Mouse (Mus musculus) midbrain, embryonic 15.5 days (tissue): ENCODE results near the gene Otud5. TPM values are rescaled to one million over a fixed set of nuclear protein-coding genes. Genes with fewer than 3 reads are reported as not detected.
A peak's percentile ranks its signal among the peaks of the same experiment; 100 is the strongest.
"Not testable (repeated sequence)": the region's sequence is repeated elsewhere in the genome, so short reads cannot be mapped to it uniquely, and the experiment has no call there.

Source experiments
- ATAC-seq: fragments of 200-750 bp; cut with Nextera tagmentation; replicated peaks from 2 replicates; pipeline ENCODE4 v1.8.0; 2017; ENCODE audit warnings: moderate TSS enrichment
- H3K27ac ChIP-seq: fragments of 300-500 bp; sonication (generic); 2 replicates; pipeline ENCODE4 v1.5.1; 2015; ENCODE audit warnings: mild to moderate bottlenecking, inconsistent platforms
- H3K27me3 ChIP-seq: fragments of 300-500 bp; sonication (generic); replicated peaks from 2 replicates; pipeline ENCODE4 v1.6.1; 2015; ENCODE audit warnings: inconsistent platforms
- H3K36me3 ChIP-seq: fragments of 300-500 bp; sonication (generic); replicated peaks from 2 replicates; pipeline ENCODE4 v1.6.1; 2015; ENCODE audit warnings: inconsistent platforms
- H3K4me1 ChIP-seq: fragments of 300-500 bp; sonication (generic); 2 replicates; pipeline ENCODE4 v1.6.1; 2015; ENCODE audit warnings: inconsistent platforms
- H3K4me2 ChIP-seq: fragments of 300-500 bp; sonication (generic); 2 replicates; pipeline ENCODE4 v1.6.1; 2015; ENCODE audit warnings: inconsistent platforms, mild to moderate bottlenecking, moderate library complexity
- H3K4me3 ChIP-seq: fragments of 300-500 bp; sonication (generic); 2 replicates; pipeline ENCODE4 v1.5.1; 2015; ENCODE audit warnings: mild to moderate bottlenecking, inconsistent platforms
- H3K9ac ChIP-seq: fragments of 300-500 bp; sonication (generic); 2 replicates; pipeline ENCODE4 v1.6.1; 2015; ENCODE audit warnings: mild to moderate bottlenecking, inconsistent platforms
- H3K9me3 ChIP-seq: fragments of 300-500 bp; sonication (generic); 2 replicates; pipeline ENCODE4 v1.6.1; 2016; ENCODE audit warnings: inconsistent platforms
- WGBS: fragments of 180-500 bp; shearing (Covaris S2); methylation state at CpG from one replicate; pipeline ENCODE4 v1.1.7; 2015; ENCODE audit warnings: mixed read lengths; 5-methylcytosine and 5-hydroxymethylcytosine counted together
- polyA plus RNA-seq: library from polyadenylated mRNA; unstranded; fragments of >200 nt; fragmentation: Nextera tagmentation; extraction: Ambion mirVana; gene quantifications from 2 replicates; pipeline ENCODE4 v1.2.1, GENCODE M21; 2015

Otud5 gene
- 49.1 and 53.2 TPM in 2 replicates for polyA plus RNA-seq

DNA sequence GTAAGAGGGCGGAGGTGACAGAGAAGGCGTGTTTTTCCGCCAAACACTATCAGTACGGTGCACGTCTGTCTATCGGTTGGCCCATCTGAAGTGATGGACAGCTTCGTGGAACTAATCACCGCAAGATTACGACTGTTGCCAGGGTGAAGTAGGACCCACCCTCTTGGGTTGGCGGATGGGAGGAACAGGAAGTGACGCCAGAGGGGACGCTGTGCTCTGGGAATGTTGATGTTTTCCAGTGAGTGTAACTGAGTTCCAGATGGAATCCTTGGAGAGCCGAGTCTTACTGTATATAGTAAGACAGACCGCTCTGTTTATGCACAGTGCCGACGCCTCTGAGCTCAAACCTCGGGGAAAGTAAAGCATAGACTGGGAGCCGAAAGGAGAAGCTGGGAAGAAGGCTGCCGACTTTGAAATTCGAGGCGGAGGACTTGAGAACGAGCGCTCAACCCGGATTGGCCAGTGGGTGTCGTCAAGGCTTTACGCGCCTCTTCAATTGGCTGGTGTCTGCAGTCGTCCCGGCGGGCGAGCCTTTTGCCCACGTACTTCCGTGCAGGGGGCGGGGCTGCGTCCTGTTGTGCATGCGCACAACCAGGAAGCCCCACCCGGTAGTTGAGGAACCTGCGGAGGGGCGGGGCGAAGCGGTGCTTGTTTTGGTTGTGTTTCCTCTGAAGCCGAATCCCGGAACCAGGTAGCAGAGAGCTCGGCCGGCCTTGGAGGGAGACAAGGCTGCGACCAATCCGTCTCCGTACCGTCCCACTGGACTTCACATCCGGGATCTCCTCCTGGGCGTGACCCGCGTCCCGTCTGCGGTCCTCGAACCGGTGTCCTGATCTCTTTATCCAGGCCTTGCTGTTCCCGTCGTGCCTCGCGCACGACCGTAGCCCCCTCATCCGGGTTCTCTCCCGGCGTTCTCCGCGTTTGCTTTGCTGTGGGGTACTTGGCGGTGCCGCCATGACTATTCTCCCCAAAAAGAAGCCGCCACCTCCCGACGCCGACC, at the start of gene Otud5:
Gene Otud5, plus strand, starts transcription at position 202 of the 1,000 bp plus-strand sequence.
- Histone ChIP-seq H3K27me3 (no peaks in the 10 kb centered on the region), H3K9me3 (no peaks in the 10 kb centered on the region), H3K36me3 (no peaks in the 10 kb centered on the region), H3K4me3 (peak within 1 kb of the TSS; percentile 77), H3K4me2 (peak within 1 kb of the TSS; percentile 64), H3K4me1 (peaks cover 30% of the 10 kb centered on the region), H3K9ac (peak within 1 kb of the TSS; percentile 75), H3K27ac (peak within 1 kb of the TSS; percentile 91)
- 18% methylated on average over 73 of the region's 74 CpGs for WGBS
- ATAC-seq = peak; percentile 98

DNA sequence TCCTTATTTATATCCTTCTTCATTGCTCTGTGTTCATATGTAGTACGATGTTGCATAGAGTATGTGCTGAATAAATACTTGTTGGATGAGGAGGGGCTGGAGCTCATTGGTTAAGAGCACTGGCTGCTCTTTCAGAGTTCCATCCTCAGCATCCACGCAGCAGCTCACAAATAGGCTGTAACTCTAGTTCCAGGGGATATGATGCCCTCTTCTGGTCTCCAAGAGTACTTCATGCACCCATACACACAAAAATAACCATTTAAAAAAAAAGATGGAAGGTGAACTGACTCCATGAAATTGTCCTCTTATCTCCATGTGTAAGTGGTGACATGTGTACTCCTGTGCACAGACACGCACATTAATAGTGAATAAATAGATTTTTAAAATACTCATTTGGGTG, 47.8 kb upstream of the Otud5 start:
- Histone ChIP-seq H3K9me3 (no peaks in the 10 kb centered on the region), H3K4me2 (no peak overlapping the region), H3K27me3 (no peaks in the 10 kb centered on the region), H3K27ac (no peak overlapping the region), H3K4me1 (peaks cover 9% of the 10 kb centered on the region), H3K36me3 (no peaks in the 10 kb centered on the region), H3K9ac (no peak overlapping the region), H3K4me3 (no peak overlapping the region)
- 56% methylated on average over 3 of the region's 3 CpGs for WGBS
- ATAC-seq = no peak

DNA sequence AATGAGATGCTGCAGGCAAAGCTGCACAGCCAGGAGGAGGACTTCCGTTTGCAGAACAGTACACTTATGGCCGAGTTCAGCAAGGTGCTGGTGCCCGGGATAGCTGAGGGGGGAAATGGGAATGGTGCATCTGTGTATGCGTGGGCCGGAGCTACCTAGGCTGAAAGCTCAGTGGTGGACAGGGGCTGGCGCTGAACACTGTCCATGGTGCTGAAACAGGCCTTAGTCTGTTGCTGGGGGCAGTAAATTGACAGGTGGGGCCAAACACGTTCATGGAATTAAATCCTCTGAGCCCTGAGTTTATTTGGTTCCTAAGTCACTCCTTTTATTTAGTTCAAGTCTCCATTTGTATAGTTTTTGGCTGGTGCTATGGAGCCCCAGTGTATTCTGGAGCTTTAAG, 46.1 kb upstream of the Otud5 start:
- H3K9me3 ChIP-seq = no peaks in the 10 kb centered on the region
- 38% methylated on average over 7 of the region's 7 CpGs for WGBS

DNA sequence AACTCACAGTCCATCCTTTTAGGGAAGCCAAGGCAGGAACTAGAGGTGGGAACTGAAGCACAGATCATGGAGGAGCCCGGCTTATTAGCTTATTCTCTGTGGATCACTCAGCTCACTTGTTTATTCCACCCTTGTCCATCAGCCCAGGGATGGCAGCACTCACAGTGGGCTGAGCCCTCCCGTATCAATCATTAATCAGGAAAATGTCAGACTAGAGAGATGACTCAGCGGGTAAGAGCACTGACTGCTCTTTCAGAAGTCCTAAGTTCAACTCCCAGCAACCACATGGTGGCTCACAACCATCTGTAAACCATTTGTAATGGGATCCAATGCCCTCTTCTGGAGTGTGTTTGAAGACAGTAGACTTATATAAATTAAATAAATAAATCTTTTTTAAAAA, 43.8 kb upstream of the Otud5 start:
- Histone ChIP-seq H3K4me3 (no peak overlapping the region), H3K36me3 (no peaks in the 10 kb centered on the region; the same call in 1 of the 2 replicates), H3K27ac (no peak overlapping the region), H3K9me3 (no peaks in the 10 kb centered on the region), H3K27me3 (no peaks in the 10 kb centered on the region), H3K9ac (no peak overlapping the region), H3K4me2 (no peak overlapping the region), H3K4me1 (no peaks in the 10 kb centered on the region)
- no peak for ATAC-seq
- 87% methylated on average over 3 of the region's 3 CpGs for WGBS

More for the DNA sequence above, 46.1 kb upstream of the Otud5 start:
- H3K4me3 ChIP-seq = no peak overlapping the region
- H3K27ac ChIP-seq = no peak overlapping the region
- H3K4me1 ChIP-seq = peaks cover 9% of the 10 kb centered on the region
- no peak overlapping the region for H3K4me2 ChIP-seq
- H3K9ac ChIP-seq = no peak overlapping the region
- no peaks in the 10 kb centered on the region; the same call in 1 of the 2 replicates for H3K36me3 ChIP-seq
- no peaks in the 10 kb centered on the region for H3K27me3 ChIP-seq
- ATAC-seq = no peak

DNA sequence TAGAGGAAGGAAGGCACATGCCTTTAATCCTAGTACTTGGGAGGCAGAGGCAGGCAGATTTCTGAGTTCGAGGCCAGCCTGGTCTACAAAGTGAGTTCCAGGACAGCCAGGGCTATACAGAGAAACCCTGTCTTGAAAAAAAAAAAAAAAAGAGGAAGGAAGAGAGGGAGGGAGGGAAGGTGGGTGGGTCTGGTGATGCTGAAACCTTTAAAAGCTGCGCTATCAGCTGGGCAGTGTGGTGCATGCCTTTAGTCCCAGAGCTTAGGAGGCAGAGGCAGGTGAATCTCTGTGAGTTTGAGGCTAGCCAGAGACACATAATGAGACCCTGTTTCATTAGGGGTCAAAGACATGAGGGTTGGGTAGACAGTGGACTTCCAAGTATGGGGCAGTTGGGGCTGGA, 39.0 kb upstream of the Otud5 start:
- not testable (repeated sequence) for H3K4me3 ChIP-seq, H3K9ac ChIP-seq, H3K9me3 ChIP-seq, ATAC-seq, H3K36me3 ChIP-seq, H3K27me3 ChIP-seq, H3K4me2 ChIP-seq, H3K27ac ChIP-seq, H3K4me1 ChIP-seq
- 93% methylated on average over 2 of the region's 2 CpGs for WGBS

DNA sequence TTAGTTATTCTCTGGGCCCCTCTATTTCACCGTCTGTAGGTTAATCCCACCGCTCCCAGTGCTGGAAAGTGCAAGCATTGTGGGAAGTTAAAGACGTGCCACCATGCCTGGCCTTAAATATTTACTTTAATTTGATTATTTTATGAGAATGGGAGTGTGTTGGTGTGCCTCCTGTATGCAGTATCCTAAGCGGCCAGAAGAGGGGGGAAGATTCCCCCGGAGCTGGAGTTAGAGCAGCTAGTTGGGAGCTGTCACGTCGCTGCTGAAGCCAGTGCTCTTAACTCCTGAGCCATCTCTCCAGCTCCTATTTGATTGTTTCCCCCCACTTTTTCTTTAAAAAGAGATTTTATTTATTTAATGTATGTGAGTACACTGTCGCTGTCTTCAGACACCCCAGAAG, 26.1 kb upstream of the Otud5 start:
- H3K4me3 ChIP-seq, H3K27me3 ChIP-seq, H3K9me3 ChIP-seq, H3K4me1 ChIP-seq, H3K27ac ChIP-seq, ATAC-seq, H3K9ac ChIP-seq, H3K36me3 ChIP-seq, H3K4me2 ChIP-seq: not testable (repeated sequence)
- 55% methylated on average over 8 of the region's 8 CpGs for WGBS

DNA sequence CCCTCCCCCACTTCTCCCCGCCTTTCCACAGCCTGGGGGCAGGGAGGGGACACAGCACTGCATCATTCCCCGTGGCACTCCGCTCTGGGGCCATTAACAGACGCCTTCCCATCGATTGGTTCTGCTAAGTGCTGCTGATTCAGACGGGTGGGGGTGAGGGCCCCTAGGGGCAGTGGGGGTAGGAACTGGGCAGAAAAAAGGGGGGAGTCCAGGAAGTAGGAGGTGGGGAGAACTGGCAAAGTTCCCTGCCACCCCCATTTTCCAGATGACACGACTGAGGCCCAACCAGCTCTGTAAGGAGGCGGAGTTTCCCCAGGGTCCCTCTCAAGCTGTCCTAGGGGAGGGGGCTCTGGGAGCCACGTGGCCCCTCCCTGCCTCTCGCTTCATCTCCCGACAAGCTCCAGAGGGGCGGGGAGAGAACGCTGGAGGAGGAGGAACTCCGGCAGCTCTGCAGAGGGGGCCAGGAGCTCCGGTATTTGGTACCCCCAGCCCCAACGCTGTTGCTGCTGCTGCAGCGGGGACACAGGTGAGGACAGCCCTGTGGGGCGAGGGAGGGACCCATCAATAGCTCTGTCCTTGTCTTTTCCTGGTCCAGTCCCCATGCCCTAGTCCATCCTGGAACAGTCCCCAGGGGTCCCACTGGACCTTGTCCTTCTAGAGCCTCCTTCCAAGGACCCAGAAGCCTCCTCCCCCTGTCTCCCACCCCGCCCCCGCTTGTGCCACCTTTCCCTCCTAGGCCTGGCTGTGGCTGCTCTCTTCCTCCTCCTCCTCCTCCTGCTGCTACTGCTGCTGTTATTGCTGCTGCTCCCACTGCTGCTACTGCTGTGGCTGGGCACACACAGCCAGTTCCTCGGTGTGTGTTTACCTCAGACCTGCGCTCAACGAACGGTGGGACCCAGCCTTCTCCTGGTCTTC, 19.0 kb upstream of the Otud5 start, which contains the start of gene Kcnd1:
Gene Kcnd1, plus strand, starts transcription at position 425 of the 915 bp plus-strand sequence.
- peak within 1 kb of the TSS; percentile 40 for H3K4me3 ChIP-seq
- no peaks in the 10 kb centered on the region for H3K27me3 ChIP-seq
- H3K27ac ChIP-seq = no peak within 1 kb of the TSS
- H3K4me1 ChIP-seq = peaks cover 4% of the 10 kb centered on the region; the same call in 1 of the 2 replicates
- 23% methylated on average over 22 of the region's 24 CpGs for WGBS
- no peaks in the 10 kb centered on the region for H3K9me3 ChIP-seq
- ATAC-seq = peak; percentile 75
- H3K36me3 ChIP-seq = no peaks in the 10 kb centered on the region; the same call in 1 of the 2 replicates
- H3K4me2 ChIP-seq = peak within 1 kb of the TSS; percentile 58
- H3K9ac ChIP-seq = peak within 1 kb of the TSS; percentile 42

DNA sequence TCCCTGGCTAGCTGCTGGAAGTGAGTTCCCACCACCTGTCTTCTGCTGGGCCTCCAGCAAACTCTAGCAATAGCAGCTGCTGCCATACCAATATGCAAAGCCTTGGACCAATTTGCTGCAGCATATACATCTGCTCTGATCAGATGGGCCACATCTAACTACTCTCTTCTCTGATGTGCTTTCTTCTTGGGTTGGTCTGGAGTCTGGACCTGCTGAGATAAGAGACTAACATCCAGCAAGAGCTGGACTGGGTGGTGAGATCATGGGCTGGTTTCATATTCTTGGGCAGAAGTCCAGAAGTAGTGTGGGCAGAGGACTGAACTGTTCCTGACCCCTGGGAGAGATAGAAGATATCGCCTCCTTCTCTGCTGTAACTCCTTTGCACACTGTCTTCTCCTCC, 4.0 kb upstream of the Otud5 start:
- no peak overlapping the region for H3K9ac ChIP-seq
- H3K27ac ChIP-seq = no peak overlapping the region
- H3K27me3 ChIP-seq = no peaks in the 10 kb centered on the region
- H3K4me1 ChIP-seq = no peaks in the 10 kb centered on the region
- no peaks in the 10 kb centered on the region for H3K36me3 ChIP-seq
- ATAC-seq = no peak
- H3K9me3 ChIP-seq = no peaks in the 10 kb centered on the region
- WGBS = 60% methylated on average over 1 of the region's 1 CpGs
- H3K4me2 ChIP-seq = no peak overlapping the region
- H3K4me3 ChIP-seq = no peak overlapping the region

DNA sequence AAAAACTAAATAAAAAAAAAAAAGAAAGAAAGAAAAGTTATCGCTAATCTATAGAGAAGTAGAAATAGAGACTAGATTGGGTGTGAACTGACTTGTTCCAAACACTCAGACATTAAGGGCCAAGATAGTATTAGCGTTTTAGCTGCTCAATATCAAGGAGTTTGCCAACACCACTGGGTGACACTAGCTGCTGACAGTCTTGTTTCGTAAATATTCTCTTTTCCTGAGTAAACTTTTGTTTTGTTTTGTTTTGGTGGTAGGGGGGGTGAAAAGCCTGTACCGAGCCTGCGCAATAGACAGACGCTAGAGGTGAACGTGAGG, 362 bp upstream of the Otud5 start:
- no peak overlapping the region for H3K9ac ChIP-seq
- 22% methylated on average over 7 of the region's 7 CpGs for WGBS
- no peaks in the 10 kb centered on the region for H3K9me3 ChIP-seq
- no peaks in the 10 kb centered on the region for H3K27me3 ChIP-seq
- H3K27ac ChIP-seq = no peak overlapping the region; the same call in none of the 2 replicates
- no peaks in the 10 kb centered on the region for H3K36me3 ChIP-seq
- peak overlapping the region; percentile 64 for H3K4me2 ChIP-seq
- H3K4me1 ChIP-seq = peaks cover 28% of the 10 kb centered on the region
- peak overlapping the region; percentile 77 for H3K4me3 ChIP-seq
- ATAC-seq = no peak

DNA sequence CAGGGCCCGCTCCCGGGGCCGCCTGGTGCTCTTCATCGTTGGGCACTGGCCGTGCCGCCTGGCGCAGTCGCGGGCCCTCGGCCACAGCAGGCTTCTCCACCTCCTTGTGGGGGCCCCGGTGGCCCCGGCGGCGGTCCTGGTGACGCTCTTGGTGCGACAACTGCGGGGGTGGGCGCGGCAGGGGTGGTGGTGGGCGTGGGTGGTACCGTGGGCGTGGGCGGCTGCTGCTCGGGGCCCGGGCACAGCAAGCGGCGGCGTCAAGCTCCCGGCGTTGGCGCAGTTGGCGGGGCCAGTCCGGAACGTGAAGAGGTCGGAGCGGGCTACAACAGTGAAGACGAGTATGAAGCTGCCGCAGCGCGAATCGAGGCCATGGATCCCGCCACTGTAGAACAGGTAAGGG, 1.2 kb downstream of the Otud5 start:
- peak overlapping the region; percentile 91 for H3K27ac ChIP-seq
- no peaks in the 10 kb centered on the region for H3K27me3 ChIP-seq
- peak overlapping the region; percentile 77 for H3K4me3 ChIP-seq
- no peaks in the 10 kb centered on the region for H3K36me3 ChIP-seq
- H3K9ac ChIP-seq = peak overlapping the region; percentile 75
- WGBS = 14% methylated on average over 41 of the region's 42 CpGs
- ATAC-seq = no peak
- H3K4me2 ChIP-seq = peak overlapping the region; percentile 64
- H3K4me1 ChIP-seq = peaks cover 30% of the 10 kb centered on the region
- H3K9me3 ChIP-seq = no peaks in the 10 kb centered on the region

DNA sequence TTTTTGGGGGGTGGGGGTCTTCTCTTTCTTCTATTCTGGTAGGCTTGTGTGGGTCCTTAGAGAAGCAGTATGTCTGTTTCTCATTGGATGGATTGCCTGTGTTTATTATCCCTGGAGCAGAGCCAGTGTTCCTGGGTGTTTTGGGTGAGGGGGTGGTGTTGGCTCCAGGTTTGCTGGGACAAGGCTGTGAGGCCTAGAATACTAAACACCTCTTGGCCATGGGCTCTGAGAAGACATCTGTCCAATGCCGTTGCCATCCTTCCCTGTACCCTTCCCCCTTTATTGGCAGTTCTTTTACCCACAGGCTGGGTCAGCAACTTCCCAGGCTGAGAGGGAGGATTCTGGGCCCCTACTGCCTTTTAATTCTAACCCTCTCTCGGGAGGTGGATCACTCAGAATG, 6.7 kb downstream of the Otud5 start:
- ATAC-seq = no peak

DNA sequence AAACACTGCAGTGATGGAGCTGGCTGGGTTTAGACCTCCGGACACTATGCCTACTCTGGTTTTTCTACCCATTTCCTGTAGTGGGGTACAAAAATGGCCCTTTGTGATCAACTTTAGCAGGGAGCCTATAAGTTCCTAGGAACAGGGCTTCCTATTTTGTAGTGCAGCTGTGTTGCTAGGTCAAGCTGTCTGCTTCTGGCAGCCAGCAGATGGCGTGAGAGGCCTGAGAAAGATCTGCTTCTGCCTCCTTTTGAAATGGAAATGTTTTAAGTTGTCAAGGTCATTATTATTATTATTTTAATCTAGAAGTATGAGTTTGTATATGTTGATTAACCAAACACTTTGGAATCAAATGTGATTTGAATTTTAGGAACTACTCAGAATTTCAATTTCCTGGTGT, 13.4 kb downstream of the Otud5 start:
- H3K9ac ChIP-seq = no peak overlapping the region
- no peaks in the 10 kb centered on the region for H3K9me3 ChIP-seq
- H3K4me2 ChIP-seq = no peak overlapping the region
- ATAC-seq = no peak
- H3K4me3 ChIP-seq = no peak overlapping the region
- no peaks in the 10 kb centered on the region for H3K4me1 ChIP-seq
- no peaks in the 10 kb centered on the region for H3K36me3 ChIP-seq
- H3K27ac ChIP-seq = no peak overlapping the region
- 45% methylated on average over 2 of the region's 2 CpGs for WGBS
- no peaks in the 10 kb centered on the region for H3K27me3 ChIP-seq

More for the DNA sequence above, 6.7 kb downstream of the Otud5 start:
- no peak overlapping the region for H3K4me3 ChIP-seq
- no peaks in the 10 kb centered on the region for H3K9me3 ChIP-seq
- peaks cover 28% of the 10 kb centered on the region for H3K4me1 ChIP-seq
- WGBS = 67% methylated on average over 2 of the region's 2 CpGs
- no peaks in the 10 kb centered on the region for H3K27me3 ChIP-seq
- H3K4me2 ChIP-seq = no peak overlapping the region
- H3K27ac ChIP-seq = no peak overlapping the region
- no peak overlapping the region for H3K9ac ChIP-seq
- no peaks in the 10 kb centered on the region for H3K36me3 ChIP-seq
